Mouse (Mus musculus): ENCODE measurements around the gene Tmc6.
"Not testable (repeated sequence)": the region's sequence is repeated elsewhere in the genome, so short reads cannot be mapped to it uniquely, and the experiment has no call there.

The Tmc6 gene

GRCm38 (mm10) chr11:117809407-117810311 lies 27.7 kb upstream of the Tmc6 start, which contains the start of the genes Gm20708 and Syngr2:
Gm20708 (plus strand) TSS chr11:117809668.
Syngr2 (plus strand) TSS chr11:117809668.
- peak; percentile 86 for DNase-seq

- DNase-seq, result no peak
These were observed 24.8 kb upstream of the Tmc6 start for GRCm38 (mm10) chr11:117806781-117807180.

- no peak for DNase-seq
These were observed 21.2 kb upstream of the Tmc6 start for GRCm38 (mm10) chr11:117803166-117803688.

GRCm38 (mm10) chr11:117801650-117802049 lies 19.7 kb upstream of the Tmc6 start:
- no peak for DNase-seq

- no peak for DNase-seq
These were observed 18.0 kb upstream of the Tmc6 start for GRCm38 (mm10) chr11:117800038-117800437.

GRCm38 (mm10) chr11:117799174-117799573 lies 17.2 kb upstream of the Tmc6 start:
- DNase-seq, result no peak

GRCm38 (mm10) chr11:117798160-117798541 lies 16.2 kb upstream of the Tmc6 start:
- no peak for DNase-seq

- DNase-seq, result no peak
These were observed 15.6 kb upstream of the Tmc6 start, which contains the start of gene 6030468B19Rik for GRCm38 (mm10) chr11:117797511-117798159. 6030468B19Rik (plus strand) TSS chr11:117797660.

- DNase-seq, result no peak
These were observed 15.0 kb upstream of the Tmc6 start for GRCm38 (mm10) chr11:117796954-117797353.

- no peak for DNase-seq
These were observed 12.1 kb upstream of the Tmc6 start for GRCm38 (mm10) chr11:117794035-117794551.

GRCm38 (mm10) chr11:117792281-117792888 lies 10.4 kb upstream of the Tmc6 start:
- peak; percentile 42 for DNase-seq

GRCm38 (mm10) chr11:117791441-117791761 lies 9.4 kb upstream of the Tmc6 start:
- DNase-seq, result no peak

GRCm38 (mm10) chr11:117790703-117791440 lies 8.9 kb upstream of the Tmc6 start:
- DNase-seq, result peak; percentile 19

- peak; percentile 80 for DNase-seq
These were observed 8.3 kb upstream of the Tmc6 start for GRCm38 (mm10) chr11:117790286-117790685.

- DNase-seq, result not testable (repeated sequence)
These were observed 6.5 kb upstream of the Tmc6 start for GRCm38 (mm10) chr11:117788481-117788880.

- peak; percentile 75 for DNase-seq
These were observed 4.3 kb upstream of the Tmc6 start for GRCm38 (mm10) chr11:117786294-117786693.

GRCm38 (mm10) chr11:117783683-117784309 lies 1.8 kb upstream of the Tmc6 start:
- DNase-seq, result peak; percentile 41

- peak; percentile 86 for DNase-seq
These were observed 1.1 kb upstream of the Tmc6 start for GRCm38 (mm10) chr11:117783089-117783488.

- DNase-seq, result no peak
These were observed 672 bp upstream of the Tmc6 start for GRCm38 (mm10) chr11:117782705-117783034.

GRCm38 (mm10) chr11:117781199-117781821 lies 688 bp downstream of the Tmc6 start:
- DNase-seq, result peak; percentile 43

GRCm38 (mm10) chr11:117780582-117781111 lies 1.4 kb downstream of the Tmc6 start:
- peak; percentile 71 for DNase-seq

Data from retina, postnatal 1 day (tissue).